Mouse (Mus musculus) E14TG2a.4 (cell line): Measurements from ENCODE around the gene Opa3.

Experiments
- H3K27me3 ChIP-seq: 2 replicates; pipeline ENCODE4 v1.6.1; 2014; ENCODE audit warnings: low read length, control low read depth; ENCODE audit not compliant: insufficient read depth
- H3K36me3 ChIP-seq: 2 replicates; pipeline ENCODE4 v1.6.1; 2014; ENCODE audit warnings: low read length, control low read depth; ENCODE audit not compliant: insufficient read depth
- H3K4me1 ChIP-seq: replicated peaks from 2 replicates; pipeline ENCODE4 v1.6.1; 2014; ENCODE audit warnings: low read depth, low read length, control low read depth
- H3K4me3 ChIP-seq: replicated peaks from 2 replicates; pipeline ENCODE4 v1.5.1; 2014; ENCODE audit warnings: mild to moderate bottlenecking, low read length
- H3K9me3 ChIP-seq: 2 replicates; pipeline ENCODE4 v1.6.1; 2014; ENCODE audit warnings: low read length, control low read depth
- CTCF ChIP-seq: conservative IDR thresholded peaks from 2 replicates; pipeline ENCODE4 v1.5.1; 2014; ENCODE audit warnings: low read length
- NANOG ChIP-seq: IDR thresholded peaks from 2 replicates; pipeline ENCODE4 v1.6.1; 2014; ENCODE audit warnings: borderline replicate concordance, low read length, mixed read lengths
- POU5F1 ChIP-seq: IDR thresholded peaks from 2 replicates; pipeline ENCODE4 v1.6.1; 2014; ENCODE audit warnings: low read length, borderline replicate concordance

Gene Opa3

DNA sequence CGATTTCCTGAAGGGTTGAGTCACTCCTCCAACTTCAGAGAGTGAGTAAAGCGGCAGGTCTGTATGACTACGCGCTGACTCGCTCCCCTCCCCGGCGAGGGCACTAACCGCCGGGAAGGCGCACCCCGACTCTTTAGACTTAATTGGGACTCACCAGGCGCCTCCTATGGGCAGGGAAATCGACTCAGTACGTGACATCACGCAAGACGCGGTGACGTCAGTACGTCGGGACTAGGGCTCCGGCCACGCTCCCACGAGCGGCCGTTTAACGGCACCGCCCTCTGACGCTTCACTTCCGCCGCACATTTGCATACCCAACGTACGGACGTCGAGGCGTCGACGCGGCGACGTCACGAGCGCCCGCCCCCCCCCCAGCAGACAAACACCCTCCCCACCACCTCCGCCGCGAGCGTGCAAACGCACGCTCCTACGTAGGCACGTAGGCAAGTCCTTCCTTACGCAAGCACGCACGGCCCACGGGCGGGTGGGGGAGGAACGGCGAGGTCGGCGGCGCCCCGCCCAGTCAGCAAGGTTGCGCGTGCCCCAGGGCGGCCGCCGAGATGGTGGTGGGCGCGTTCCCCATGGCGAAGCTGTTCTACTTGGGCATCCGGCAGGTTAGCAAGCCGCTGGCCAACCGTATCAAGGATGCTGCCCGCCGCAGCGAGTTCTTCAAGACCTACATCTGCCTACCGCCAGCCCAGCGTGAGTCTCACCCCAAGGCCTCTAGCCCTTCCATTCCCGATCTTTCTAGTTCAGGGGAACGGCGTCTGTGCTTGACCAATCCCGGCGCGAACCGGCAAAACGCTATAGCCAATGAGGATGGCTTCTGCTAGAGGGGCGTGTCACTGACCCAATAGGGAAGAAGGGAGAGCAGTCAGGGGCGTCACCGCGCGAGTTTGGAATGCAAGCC lies at the start of gene Opa3:
Gene Opa3, plus strand, starts transcription at position 452 of the 910 bp plus-strand sequence.
- TF ChIP-seq NANOG (no peak), CTCF (no peak), POU5F1 (no peak)
- Histone ChIP-seq H3K27me3 (no peaks in the 10 kb centered on the region), H3K4me3 (peak within 1 kb of the TSS; percentile 90), H3K4me1 (peaks cover 80% of the 10 kb centered on the region), H3K9me3 (no peaks in the 10 kb centered on the region), H3K36me3 (peaks cover 57% of the 10 kb centered on the region)

DNA sequence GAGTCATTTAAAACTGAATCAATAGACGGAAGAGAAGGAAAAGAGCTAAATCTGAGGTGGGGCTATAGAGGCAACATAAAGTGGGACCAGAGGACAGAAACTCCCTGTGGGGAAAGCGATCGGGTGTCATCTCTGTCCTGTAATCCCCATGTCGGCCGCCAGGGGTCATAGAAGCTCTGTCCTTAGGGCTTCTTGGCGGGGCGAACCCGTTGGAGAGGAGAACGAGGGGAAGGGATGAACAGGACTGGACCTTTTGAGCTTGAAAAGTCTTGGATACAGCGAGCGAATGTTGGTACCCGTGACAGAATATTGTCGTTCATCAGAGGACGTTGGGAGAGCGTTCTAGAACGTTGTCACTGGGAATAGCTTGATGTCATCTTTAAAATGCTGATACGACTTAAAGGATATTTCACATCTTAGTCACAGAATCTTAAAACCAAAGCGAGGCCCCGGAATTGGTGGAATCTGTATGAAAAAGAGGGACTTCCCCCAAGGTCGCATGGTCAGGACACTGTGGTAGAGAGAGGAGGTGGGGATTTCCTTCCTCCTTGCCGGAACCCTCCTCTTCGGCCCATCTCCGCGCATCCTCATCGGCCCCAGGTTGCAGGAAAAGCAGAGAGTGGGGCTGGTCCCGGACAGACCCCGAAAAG lies 49.6 kb upstream of the Opa3 start:
- peak; percentile 88 for TF ChIP-seq CTCF
- TF ChIP-seq POU5F1, result no peak
- peaks cover 69% of the 10 kb centered on the region for H3K4me1 ChIP-seq
- no peaks in the 10 kb centered on the region for H3K9me3 ChIP-seq
- 0 out of 2 replicates have a peak, but pooled peaks cover 6% of the 10 kb centered on the region for H3K36me3 ChIP-seq
- peaks cover 26% of the 10 kb centered on the region for H3K27me3 ChIP-seq
- peak overlapping the region; percentile 66 for H3K4me3 ChIP-seq

DNA sequence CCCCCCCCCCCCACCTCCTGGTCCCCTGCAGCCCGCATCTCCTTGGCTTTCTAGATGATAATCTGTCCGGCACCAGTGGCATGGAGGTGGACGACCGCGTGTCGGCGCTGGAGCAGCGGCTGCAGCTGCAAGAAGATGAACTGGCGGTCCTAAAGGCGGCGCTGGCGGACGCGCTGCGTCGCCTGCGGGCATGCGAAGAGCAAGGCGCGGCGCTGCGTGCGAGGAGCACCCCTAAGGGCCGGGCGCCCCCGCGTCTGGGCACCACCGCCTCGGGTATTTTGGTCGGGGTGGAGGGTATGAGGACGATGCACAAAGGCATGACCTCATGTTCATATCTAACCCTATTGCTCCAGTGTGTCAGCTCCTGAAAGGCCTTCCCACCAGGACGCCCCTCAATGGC lies 49.0 kb upstream of the Opa3 start:
- Histone ChIP-seq H3K4me3 (peak overlapping the region; percentile 71), H3K4me1 (peaks cover 73% of the 10 kb centered on the region), H3K9me3 (no peaks in the 10 kb centered on the region), H3K27me3 (peaks cover 26% of the 10 kb centered on the region), H3K36me3 (0 out of 2 replicates have a peak, but pooled peaks cover 6% of the 10 kb centered on the region)
- TF ChIP-seq CTCF, result no peak; the same call in 1 of the 2 replicates
- TF ChIP-seq POU5F1, result no peak
- TF ChIP-seq NANOG, result no peak

DNA sequence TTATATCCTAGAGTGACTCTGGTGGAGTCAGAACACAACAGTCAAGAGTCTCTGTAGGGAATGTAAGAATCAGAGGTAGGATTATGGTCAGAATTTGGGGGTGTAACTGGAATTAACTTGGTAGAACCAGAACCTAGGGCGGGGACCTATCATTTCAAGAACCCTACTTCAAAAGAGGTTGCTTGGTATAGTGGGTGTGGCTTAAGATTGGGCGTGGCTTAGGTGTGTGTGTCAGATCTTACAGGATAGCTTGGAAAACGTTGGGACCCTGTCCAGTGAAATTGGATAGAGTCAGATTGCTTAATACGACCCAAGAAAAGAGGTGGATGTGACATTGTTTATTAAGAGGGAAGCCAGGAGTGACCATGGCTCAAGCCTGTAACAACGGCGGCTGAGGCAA lies 48.2 kb upstream of the Opa3 start:
- H3K36me3 ChIP-seq, result peaks cover 10% of the 10 kb centered on the region
- peaks cover 26% of the 10 kb centered on the region for H3K27me3 ChIP-seq
- TF ChIP-seq CTCF, result no peak
- no peak for TF ChIP-seq POU5F1
- no peak for TF ChIP-seq NANOG
- H3K9me3 ChIP-seq, result no peaks in the 10 kb centered on the region
- peak overlapping the region; percentile 71 for H3K4me3 ChIP-seq
- peaks cover 78% of the 10 kb centered on the region for H3K4me1 ChIP-seq

DNA sequence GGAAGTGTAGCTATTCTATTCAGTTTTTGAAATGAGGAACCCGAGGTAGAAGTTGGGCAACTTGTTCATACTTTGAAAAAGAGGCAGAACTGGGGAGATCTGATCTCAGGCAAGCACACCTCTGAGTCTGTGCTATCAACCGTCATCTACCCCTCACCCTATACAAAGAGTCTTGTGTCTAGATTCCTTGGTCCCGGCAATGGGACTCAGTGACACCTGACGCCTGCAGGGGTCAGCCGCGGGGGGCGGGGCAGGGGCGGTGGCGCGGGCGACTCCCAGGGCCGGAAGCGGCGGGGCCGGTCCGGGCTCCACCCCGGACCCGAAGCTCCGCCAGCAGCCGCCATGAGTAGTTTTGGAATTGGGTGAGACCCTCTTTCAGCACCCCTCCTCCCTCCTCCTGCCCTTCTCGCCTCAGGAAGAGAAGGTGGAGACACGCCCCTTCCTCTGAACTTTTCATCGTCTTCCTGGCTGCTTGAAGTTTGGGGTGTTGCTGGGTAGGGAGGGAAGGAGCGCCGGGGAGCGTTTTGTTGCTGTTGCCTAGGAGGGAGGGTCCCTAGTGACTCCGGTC lies 47.2 kb upstream of the Opa3 start:
- H3K4me1 ChIP-seq, result peaks cover 88% of the 10 kb centered on the region
- H3K36me3 ChIP-seq, result peaks cover 17% of the 10 kb centered on the region
- H3K27me3 ChIP-seq, result peaks cover 26% of the 10 kb centered on the region
- TF ChIP-seq NANOG, result no peak
- H3K4me3 ChIP-seq, result peak overlapping the region; percentile 83
- H3K9me3 ChIP-seq, result no peaks in the 10 kb centered on the region

DNA sequence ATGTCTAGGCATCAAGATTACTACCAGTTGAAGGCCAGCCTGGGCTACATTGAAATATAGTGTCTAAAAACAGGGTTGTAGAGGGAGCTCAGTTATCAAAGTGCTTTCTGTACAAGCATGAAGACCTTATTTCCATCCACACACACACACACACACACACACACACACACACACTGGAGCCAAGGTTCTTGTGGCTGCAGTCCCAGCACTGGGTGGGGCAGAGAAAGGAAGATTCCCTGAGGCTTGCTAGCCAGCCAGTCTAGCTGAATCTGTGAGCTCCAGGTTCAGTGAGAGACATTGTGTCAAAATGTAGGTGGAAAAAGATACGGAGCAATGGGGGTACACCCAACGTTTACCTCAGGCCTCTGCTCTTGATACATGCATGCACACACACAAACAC lies 43.9 kb upstream of the Opa3 start:
- Histone ChIP-seq H3K36me3 (peaks cover 39% of the 10 kb centered on the region), H3K4me1 (peaks cover 67% of the 10 kb centered on the region), H3K4me3 (no peak overlapping the region), H3K9me3 (no peaks in the 10 kb centered on the region), H3K27me3 (peaks cover 5% of the 10 kb centered on the region; the same call in 1 of the 2 replicates)
- no peak for TF ChIP-seq CTCF
- no peak for TF ChIP-seq NANOG
- TF ChIP-seq POU5F1, result no peak

DNA sequence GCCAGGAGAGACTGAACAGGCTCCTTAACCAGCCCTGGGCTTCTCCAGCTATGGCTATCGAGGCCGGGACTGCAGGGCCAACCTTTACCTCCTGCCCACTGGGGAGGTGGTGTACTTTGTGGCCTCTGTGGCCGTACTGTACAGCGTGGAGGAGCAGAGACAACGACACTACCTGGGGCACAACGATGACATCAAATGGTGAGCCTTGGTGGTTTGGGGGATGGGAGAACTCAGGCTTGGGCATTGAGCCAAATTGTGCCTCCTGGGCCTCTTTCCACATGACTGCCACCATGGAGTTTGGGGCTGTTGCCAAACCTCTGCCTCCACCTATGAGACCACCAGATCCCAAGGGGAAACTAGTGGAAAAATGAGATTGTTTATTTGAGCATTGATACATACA lies 43.4 kb upstream of the Opa3 start:
- no peaks in the 10 kb centered on the region for H3K9me3 ChIP-seq
- peaks cover 39% of the 10 kb centered on the region for H3K36me3 ChIP-seq
- TF ChIP-seq CTCF (no peak), POU5F1 (no peak), NANOG (no peak)
- H3K4me1 ChIP-seq, result peaks cover 62% of the 10 kb centered on the region
- 0 out of 2 replicates have a peak overlapping the region, but pooled peaks have one; percentile 7 for H3K4me3 ChIP-seq
- H3K27me3 ChIP-seq, result 0 out of 2 replicates have a peak, but pooled peaks cover under 1% of the 10 kb centered on the region

DNA sequence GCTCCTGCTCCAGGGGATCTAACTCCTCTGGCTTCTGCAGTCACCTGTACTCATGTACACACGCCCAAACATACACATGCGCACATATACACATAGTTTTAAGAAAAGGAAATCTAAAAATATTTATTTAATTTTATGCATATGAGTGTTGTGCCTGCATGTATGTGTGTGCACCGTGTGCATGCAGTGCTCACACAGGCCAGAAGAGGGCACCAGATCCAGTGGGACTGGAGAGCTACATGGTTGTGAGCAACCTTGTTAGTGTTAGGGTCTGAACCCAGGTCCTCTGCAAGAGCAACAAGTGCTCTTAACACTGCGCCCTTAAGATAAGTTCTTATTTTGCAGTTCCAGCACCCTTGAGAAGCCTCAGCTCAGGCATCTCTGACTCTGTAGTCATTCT lies 33.5 kb upstream of the Opa3 start:
- H3K4me3 ChIP-seq, result no peak overlapping the region
- peak; percentile 85 for TF ChIP-seq CTCF
- no peak for TF ChIP-seq NANOG
- no peaks in the 10 kb centered on the region for H3K27me3 ChIP-seq
- no peaks in the 10 kb centered on the region for H3K9me3 ChIP-seq
- H3K4me1 ChIP-seq, result peaks cover 40% of the 10 kb centered on the region
- peaks cover 57% of the 10 kb centered on the region for H3K36me3 ChIP-seq
